Mouse (Mus musculus) embryonic facial prominence, embryonic 11.5 days (tissue): ENCODE data around the gene Serping1. TPM values are rescaled to one million over a fixed set of nuclear protein-coding genes. Genes with fewer than 3 reads are reported as not detected.

Experiments
- ATAC-seq: fragments of 200-750 bp; cut with Nextera tagmentation; replicated peaks from 2 replicates; pipeline ENCODE4 v1.8.0; 2017; ENCODE audit warnings: low read depth; ENCODE audit not compliant: insufficient number of reproducible peaks, low FRiP score, low TSS enrichment
- DNase-seq: peaks from one replicate; pipeline ENCODE4 v3.0.0-alpha.2; 2015; ENCODE audit warnings: low spot score
- H3K27ac ChIP-seq: fragments of 300-500 bp; sonication (generic); replicated peaks from 2 replicates; pipeline ENCODE4 v1.5.1; 2014; ENCODE audit warnings: mild to moderate bottlenecking, low read depth, low read length, control low read depth
- H3K27me3 ChIP-seq: fragments of 300-500 bp; sonication (generic); 2 replicates; pipeline ENCODE4 v1.6.1; 2014; ENCODE audit warnings: mild to moderate bottlenecking, low read length, moderate library complexity, mixed read lengths; ENCODE audit not compliant: control insufficient read depth, insufficient read depth
- H3K36me3 ChIP-seq: fragments of 300-500 bp; sonication (generic); replicated peaks from 2 replicates; pipeline ENCODE4 v1.6.1; 2014; ENCODE audit warnings: low read depth, mild to moderate bottlenecking, low read length, moderate library complexity, mixed read lengths; ENCODE audit not compliant: control insufficient read depth, insufficient read depth
- H3K4me1 ChIP-seq: fragments of 300-500 bp; sonication (generic); 2 replicates; pipeline ENCODE4 v1.6.1; 2014; ENCODE audit warnings: low read length, mixed read lengths; ENCODE audit not compliant: control insufficient read depth, insufficient read depth
- H3K4me2 ChIP-seq: fragments of 300-500 bp; sonication (generic); 2 replicates; pipeline ENCODE4 v1.6.1; 2014; ENCODE audit warnings: low read depth, mild to moderate bottlenecking, control low read depth, low read length, moderate library complexity
- H3K4me3 ChIP-seq: fragments of 300-500 bp; sonication (generic); 2 replicates; pipeline ENCODE4 v1.5.1; 2014; ENCODE audit warnings: low read depth, low read length, control low read depth
- H3K9ac ChIP-seq: fragments of 300-500 bp; sonication (generic); replicated peaks from 2 replicates; pipeline ENCODE4 v1.6.1; 2014; ENCODE audit warnings: mild to moderate bottlenecking, control low read depth, low read length
- H3K9me3 ChIP-seq: fragments of 300-500 bp; sonication (generic); replicated peaks from 2 replicates; pipeline ENCODE4 v1.6.1; 2016; ENCODE audit warnings: mild to moderate bottlenecking, low read length, inconsistent platforms, mixed read lengths; ENCODE audit not compliant: control insufficient read depth
- WGBS: fragments of 180-500 bp; shearing (Covaris S2); extraction: QIAGEN DNeasy Blood & Tissue Kit; methylation state at CpG from one replicate; pipeline ENCODE4 v1.1.7; 2014; 5-methylcytosine and 5-hydroxymethylcytosine counted together
- polyA plus RNA-seq: library from polyadenylated mRNA; unstranded; fragments of >200 nt; fragmentation: Nextera tagmentation; extraction: Ambion mirVana; gene quantifications from 2 replicates; pipeline ENCODE4 v1.2.1, GENCODE M21; 2014

Gene Serping1
- 21.0 and 22.4 TPM in 2 replicates for polyA plus RNA-seq

DNA sequence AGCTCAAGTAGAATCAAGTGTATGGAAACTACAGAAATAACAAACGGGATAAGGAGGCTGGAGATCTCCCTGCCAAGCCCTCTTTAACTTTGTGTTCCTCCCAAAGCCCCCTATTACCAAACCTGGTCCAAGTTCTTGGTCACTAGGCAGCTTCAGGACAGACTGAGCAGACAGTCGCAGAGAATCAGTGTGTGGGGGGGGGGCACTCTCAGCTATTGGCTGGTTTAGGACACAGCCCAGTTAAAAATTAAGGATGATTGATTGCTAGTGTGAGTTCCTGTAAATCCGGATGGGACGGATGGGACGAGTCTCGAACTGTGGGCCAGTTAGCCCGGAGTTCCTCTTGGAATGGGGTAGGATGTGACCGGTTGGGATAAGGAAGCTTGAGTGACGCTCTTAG, at the start of gene Serping1:
Gene Serping1, minus strand, starts transcription at position 204 of the 400 bp plus-strand sequence.
- DNase-seq (no peak), ATAC-seq (no peak)
- no peaks in the 10 kb centered on the region for H3K9me3 ChIP-seq
- peak within 1 kb of the TSS; percentile 58 for H3K9ac ChIP-seq
- peaks cover 3% of the 10 kb centered on the region; the same call in 1 of the 2 replicates for H3K4me1 ChIP-seq
- peak within 1 kb of the TSS; percentile 24; the same call in 1 of the 2 replicates for H3K27ac ChIP-seq
- peak within 1 kb of the TSS; percentile 16 for H3K4me3 ChIP-seq
- 63% methylated on average over 9 of the region's 9 CpGs for WGBS
- peak within 1 kb of the TSS; percentile 46 for H3K4me2 ChIP-seq
- no peaks in the 10 kb centered on the region for H3K36me3 ChIP-seq
- H3K27me3 ChIP-seq: no peaks in the 10 kb centered on the region

DNA sequence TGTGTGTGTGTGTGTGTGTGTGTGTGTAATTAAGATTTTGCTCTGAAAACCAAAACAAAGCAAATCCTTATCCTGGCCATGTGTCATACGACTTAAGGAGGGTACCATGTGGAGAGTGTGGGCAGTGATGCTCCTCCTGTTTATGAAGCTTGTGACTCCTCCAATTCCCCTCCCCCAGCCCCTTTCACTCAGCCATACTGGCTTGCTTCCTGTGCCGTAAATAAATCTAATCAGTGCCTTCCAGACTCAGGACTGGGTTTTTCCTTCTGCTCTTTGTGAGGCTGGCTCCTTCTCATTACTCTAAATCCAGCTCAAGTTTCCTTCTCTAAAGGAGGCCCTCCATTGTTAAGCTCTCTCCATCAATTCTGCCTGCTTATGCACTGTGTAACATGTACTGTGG, 48.0 kb upstream of the Serping1 start:
- Histone ChIP-seq H3K4me2 (no peak overlapping the region), H3K36me3 (no peaks in the 10 kb centered on the region), H3K4me3 (no peak overlapping the region), H3K27ac (no peak overlapping the region), H3K27me3 (no peaks in the 10 kb centered on the region), H3K9ac (no peak overlapping the region), H3K4me1 (no peaks in the 10 kb centered on the region), H3K9me3 (no peaks in the 10 kb centered on the region)
- DNase-seq (peak; percentile 40), ATAC-seq (no peak)
- WGBS: 37% methylated on average over 2 of the region's 2 CpGs

DNA sequence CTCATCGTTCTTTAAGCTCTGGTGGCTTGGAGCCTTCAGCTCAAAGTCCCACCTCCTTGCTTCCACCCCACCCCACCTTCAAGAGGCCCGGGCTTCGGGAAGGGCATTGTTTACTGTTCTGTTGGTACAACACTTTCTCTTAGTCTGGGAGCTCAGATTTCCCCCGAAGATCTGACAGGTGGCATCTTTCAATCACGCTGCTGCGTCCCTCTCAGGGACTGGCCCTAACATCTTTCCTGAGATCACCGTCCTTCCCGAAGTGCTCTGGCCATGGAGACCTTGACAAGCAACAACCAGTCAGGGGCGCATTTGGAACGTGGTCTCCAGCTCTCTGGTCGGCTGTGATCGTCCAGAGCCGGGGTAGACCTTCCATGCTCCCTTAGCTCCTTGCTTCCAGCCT, 47.3 kb upstream of the Serping1 start, which contains the start of gene Smtnl1:
Gene Smtnl1, minus strand, starts transcription at position 101 of the 400 bp plus-strand sequence.
- Histone ChIP-seq H3K27ac (no peak within 1 kb of the TSS), H3K4me3 (no peak within 1 kb of the TSS), H3K4me1 (no peaks in the 10 kb centered on the region), H3K9ac (no peak within 1 kb of the TSS), H3K9me3 (no peaks in the 10 kb centered on the region), H3K27me3 (no peaks in the 10 kb centered on the region), H3K36me3 (no peaks in the 10 kb centered on the region), H3K4me2 (no peak within 1 kb of the TSS)
- 61% methylated on average over 13 of the region's 13 CpGs for WGBS
- ATAC-seq: no peak
- DNase-seq: no peak

DNA sequence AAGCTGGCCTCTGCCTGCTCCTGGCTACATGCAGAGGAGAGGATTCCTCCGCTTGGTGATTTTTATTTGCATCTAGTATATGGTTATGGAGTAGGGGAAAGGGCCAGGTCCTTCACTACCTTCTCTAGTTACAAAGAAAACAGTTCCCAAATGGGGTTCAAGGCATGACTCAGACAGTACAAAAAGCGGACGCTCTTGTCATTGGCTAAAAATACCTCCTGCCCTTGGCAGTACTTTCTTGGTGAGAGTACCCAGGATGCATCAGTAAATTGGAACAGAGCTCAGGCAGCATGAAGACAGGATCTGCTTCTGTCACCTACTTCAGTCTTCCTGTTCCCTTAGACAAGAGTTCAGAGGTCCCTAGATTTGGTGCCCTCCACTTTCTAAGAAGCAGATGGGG, 44.6 kb upstream of the Serping1 start:
- no peaks in the 10 kb centered on the region for H3K4me1 ChIP-seq
- no peak overlapping the region for H3K4me2 ChIP-seq
- 55% methylated on average over 3 of the region's 3 CpGs for WGBS
- ATAC-seq: no peak
- no peak overlapping the region for H3K9ac ChIP-seq
- H3K27me3 ChIP-seq: no peaks in the 10 kb centered on the region
- H3K36me3 ChIP-seq: no peaks in the 10 kb centered on the region
- H3K4me3 ChIP-seq: no peak overlapping the region
- no peaks in the 10 kb centered on the region for H3K9me3 ChIP-seq
- H3K27ac ChIP-seq: no peak overlapping the region
- DNase-seq: no peak

DNA sequence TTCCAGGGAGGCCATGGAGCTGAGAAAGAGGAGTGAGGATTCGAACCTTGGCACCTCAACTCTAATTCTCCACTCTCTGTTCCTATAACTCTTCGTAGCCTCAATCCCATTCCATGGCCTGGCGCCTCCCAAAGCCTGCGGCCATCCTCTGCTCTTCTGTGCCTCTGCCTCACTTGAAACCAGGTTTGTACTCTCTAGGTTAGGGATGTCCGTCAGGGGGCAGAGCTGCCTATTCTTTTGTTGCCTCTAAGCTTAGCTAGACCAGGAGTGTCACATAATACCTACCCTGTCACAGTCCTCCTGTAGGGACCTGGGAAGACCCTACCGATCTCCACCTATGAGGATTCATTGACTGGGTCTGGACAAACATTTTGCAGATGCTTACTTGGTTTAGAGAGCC, 37.4 kb upstream of the Serping1 start:
- DNase-seq (no peak), ATAC-seq (no peak)
- Histone ChIP-seq H3K4me1 (no peaks in the 10 kb centered on the region), H3K4me3 (no peak overlapping the region), H3K9ac (no peak overlapping the region), H3K27ac (no peak overlapping the region), H3K27me3 (no peaks in the 10 kb centered on the region), H3K4me2 (no peak overlapping the region), H3K36me3 (no peaks in the 10 kb centered on the region), H3K9me3 (no peaks in the 10 kb centered on the region)
- WGBS: 75% methylated on average over 6 of the region's 6 CpGs

DNA sequence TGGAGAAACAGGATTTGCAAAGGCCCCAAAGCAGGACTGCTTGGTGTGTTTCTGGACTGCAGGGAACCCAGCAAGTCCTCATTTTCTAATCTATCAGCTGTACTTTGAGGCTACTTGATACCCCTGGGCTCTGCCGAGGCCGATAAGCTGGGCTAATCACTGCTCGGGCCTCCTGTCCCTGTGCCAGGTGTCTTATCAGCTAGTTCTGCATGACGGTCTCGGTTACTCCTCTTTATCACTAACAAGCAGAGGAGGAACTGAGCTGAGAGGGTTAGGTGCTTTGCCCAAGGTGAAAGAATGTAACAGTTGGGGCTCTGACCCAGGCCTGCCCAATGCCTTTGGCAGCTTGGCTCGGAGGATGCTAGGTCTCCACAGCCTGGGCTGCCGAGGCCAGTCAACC, 36.6 kb upstream of the Serping1 start:
- no peak for ATAC-seq
- 82% methylated on average over 7 of the region's 7 CpGs for WGBS
- H3K4me1 ChIP-seq: no peaks in the 10 kb centered on the region
- H3K9ac ChIP-seq: no peak overlapping the region
- H3K4me3 ChIP-seq: no peak overlapping the region
- no peak for DNase-seq
- no peak overlapping the region for H3K4me2 ChIP-seq
- no peaks in the 10 kb centered on the region for H3K36me3 ChIP-seq
- H3K27ac ChIP-seq: no peak overlapping the region
- no peaks in the 10 kb centered on the region for H3K9me3 ChIP-seq
- H3K27me3 ChIP-seq: no peaks in the 10 kb centered on the region

DNA sequence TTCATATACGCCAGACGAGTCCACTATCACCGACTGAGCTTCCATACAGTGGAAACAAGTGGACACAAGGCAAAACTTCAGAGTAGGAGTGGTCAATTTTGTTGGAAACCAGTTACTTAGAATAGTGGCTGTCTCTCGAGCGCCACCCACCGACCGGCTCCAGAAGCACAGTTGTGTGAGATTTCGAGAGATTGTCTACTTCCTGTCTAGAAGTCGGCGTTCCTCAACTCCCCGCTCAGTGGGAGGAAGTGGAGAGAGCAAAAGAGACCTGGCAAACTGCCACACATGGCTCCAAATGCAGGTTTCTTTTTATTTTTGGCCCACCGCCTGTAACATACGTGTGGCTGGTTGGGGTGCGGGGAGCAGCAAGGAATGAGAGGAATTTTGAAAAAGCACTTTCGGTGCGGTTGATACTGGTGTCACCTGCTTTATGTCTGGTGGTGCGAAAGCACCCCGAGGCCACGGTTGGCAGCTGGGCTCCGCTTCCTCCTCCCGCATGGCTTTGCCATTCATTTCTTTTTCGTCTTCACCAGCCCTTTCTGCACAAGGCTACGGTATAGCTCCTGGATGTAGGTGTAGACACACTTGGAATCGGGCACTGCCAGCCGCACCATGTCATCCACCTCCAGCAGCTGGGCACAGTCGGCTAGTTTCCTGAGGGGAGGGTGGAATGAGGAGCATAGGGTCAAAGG, 35.8 kb upstream of the Serping1 start:
- WGBS: 37% methylated on average over 26 of the region's 26 CpGs
- H3K4me1 ChIP-seq: no peaks in the 10 kb centered on the region

DNA sequence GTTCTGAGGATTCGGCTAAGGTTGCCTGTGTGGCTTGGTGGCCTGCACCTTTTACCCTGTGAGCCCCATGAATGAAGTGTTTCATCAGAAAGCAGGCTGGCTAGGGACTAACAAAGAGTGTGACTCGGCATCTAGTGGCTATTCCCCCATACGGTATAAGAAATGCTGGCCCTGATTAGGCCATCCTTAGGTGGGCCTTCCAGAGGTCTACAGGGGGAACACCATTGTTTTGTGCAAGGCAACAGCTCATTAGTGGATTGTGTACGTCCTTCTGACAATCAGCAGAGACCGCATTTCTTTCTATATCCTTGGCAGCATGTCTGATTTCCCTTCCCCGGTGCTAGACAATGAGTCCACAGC, 35.3 kb upstream of the Serping1 start:
- no peak overlapping the region for H3K27ac ChIP-seq
- 71% methylated on average over 6 of the region's 6 CpGs for WGBS
- no peak overlapping the region for H3K4me3 ChIP-seq
- no peaks in the 10 kb centered on the region for H3K4me1 ChIP-seq
- no peak overlapping the region for H3K4me2 ChIP-seq
- H3K36me3 ChIP-seq: no peaks in the 10 kb centered on the region
- no peak overlapping the region for H3K9ac ChIP-seq
- H3K27me3 ChIP-seq: no peaks in the 10 kb centered on the region
- DNase-seq (no peak), ATAC-seq (no peak)
- no peaks in the 10 kb centered on the region for H3K9me3 ChIP-seq

More for the DNA sequence above, 35.8 kb upstream of the Serping1 start:
- peak overlapping the region; percentile 32 for H3K4me2 ChIP-seq
- H3K9me3 ChIP-seq: no peaks in the 10 kb centered on the region
- H3K4me3 ChIP-seq: no peak overlapping the region
- peak overlapping the region; percentile 15; the same call in 1 of the 2 replicates for H3K9ac ChIP-seq
- ATAC-seq (peak; percentile 61; the same call in 1 of the 2 replicates), DNase-seq (peak; percentile 90)
- no peaks in the 10 kb centered on the region for H3K36me3 ChIP-seq
- no peak overlapping the region for H3K27ac ChIP-seq
- H3K27me3 ChIP-seq: no peaks in the 10 kb centered on the region
